Mouse (Mus musculus) CH12.LX (cell line): ENCODE measurements around the gene Cenpa.

Source experiments
- CHD2 ChIP-seq: IDR thresholded peaks from 2 replicates; pipeline ENCODE4 v1.6.1; 2011; ENCODE audit warnings: low read length, improper control_type of control experiment
- CTCF ChIP-seq, 2 experiments: IDR thresholded peaks in 1 of 2; conservative IDR thresholded peaks in 1 of 2; 2 replicates each; pipeline ENCODE4 v1.5.1; 2011 to 2012; ENCODE audit warnings: low read depth in 2 of 2, low read length in 2 of 2, improper control_type of control experiment in 1 of 2, inconsistent platforms in 1 of 2, mild to moderate bottlenecking in 1 of 2, moderate library complexity in 1 of 2
- EP300 ChIP-seq: IDR thresholded peaks from 2 replicates; pipeline ENCODE4 v1.6.1; 2011; ENCODE audit warnings: low read length, improper control_type of control experiment
- HCFC1 ChIP-seq: IDR thresholded peaks from 2 replicates; pipeline ENCODE4 v1.6.1; 2012; ENCODE audit warnings: low read depth, mild to moderate bottlenecking, inconsistent platforms, low read length, improper control_type of control experiment
- JUND ChIP-seq: conservative IDR thresholded peaks from 2 replicates; pipeline ENCODE4 v1.6.1; 2011; ENCODE audit warnings: low read depth, low read length, improper control_type of control experiment
- MYC ChIP-seq: IDR thresholded peaks from 2 replicates; pipeline ENCODE4 v1.6.1; 2011; ENCODE audit warnings: low read depth, mild to moderate bottlenecking, improper control_type of control experiment, low read length
- POLR2A ChIP-seq: IDR thresholded peaks from 2 replicates; pipeline ENCODE4 v1.6.1; 2011; ENCODE audit warnings: low read depth, mild to moderate bottlenecking, improper control_type of control experiment, low read length
- POLR2AphosphoS2 ChIP-seq: IDR thresholded peaks from 2 replicates; pipeline ENCODE4 v1.6.1; 2011; ENCODE audit warnings: low read depth, low read length, improper control_type of control experiment
- SIN3A ChIP-seq: IDR thresholded peaks from 2 replicates; pipeline ENCODE4 v1.6.1; 2012; ENCODE audit warnings: low read length, improper control_type of control experiment, inconsistent platforms
- TBP ChIP-seq: conservative IDR thresholded peaks from 2 replicates; pipeline ENCODE4 v1.6.1; 2011; ENCODE audit warnings: low read depth, low read length, improper control_type of control experiment
- TCF12 ChIP-seq: IDR thresholded peaks from 2 replicates; pipeline ENCODE4 v1.6.1; 2014; ENCODE audit warnings: low read depth, mild to moderate bottlenecking, inconsistent platforms, low read length, improper control_type of control experiment
- USF1 ChIP-seq: IDR thresholded peaks from 2 replicates; pipeline ENCODE4 v1.6.1; 2014; ENCODE audit warnings: low read depth, mild to moderate bottlenecking, inconsistent platforms, low read length, improper control_type of control experiment
- ZKSCAN1 ChIP-seq: IDR thresholded peaks from 2 replicates; pipeline ENCODE4 v1.6.1; 2012; ENCODE audit warnings: low read depth, inconsistent platforms, low read length, improper control_type of control experiment, borderline replicate concordance
- ZNF384 ChIP-seq: IDR thresholded peaks from 2 replicates; pipeline ENCODE4 v1.6.1; 2012; ENCODE audit warnings: low read depth, low read length, improper control_type of control experiment, inconsistent platforms

- no peak for TF ChIP-seq POLR2A
- no peak for TF ChIP-seq CTCF (conservative IDR thresholded peaks at IDR 0.05 in 1 of 2, IDR thresholded peaks at IDR 0.05 in 1 of 2; ENCODE audit: low read depth in 2 of 2, low read length in 2 of 2)
- no peak for TF ChIP-seq SIN3A
- no peak for TF ChIP-seq ZNF384
- TF ChIP-seq MYC, result no peak
- TF ChIP-seq TBP, result no peak
- no peak for TF ChIP-seq JUND
- TF ChIP-seq EP300, result no peak
- no peak for TF ChIP-seq TCF12
- TF ChIP-seq HCFC1, result no peak
- TF ChIP-seq POLR2AphosphoS2, result no peak
- no peak for TF ChIP-seq USF1
- TF ChIP-seq ZKSCAN1, result no peak
- no peak for TF ChIP-seq CHD2
Measured at GRCm38 (mm10) chr5:30717506-30717905, 50.9 kb downstream of the Cenpa start.
